Mouse (Mus musculus) natural killer cell, adult 2 months (primary cell): Measurements from ENCODE around the gene Gtdc1.

ENCODE experiments used
- DNase-seq, 2 experiments: peaks; one replicate each; pipeline ENCODE4 v3.0.0; 2022; ENCODE audit warnings: low spot score in 2 of 2

The Gtdc1 gene

GRCm38 (mm10) chr2:44924618-44925017 is 2.8 kb downstream of the Gtdc1 start:
- no peak for DNase-seq

- no peak for DNase-seq
Measured at GRCm38 (mm10) chr2:44923056-44923883, 4.2 kb downstream of the Gtdc1 start.

- no peak for DNase-seq
Measured at GRCm38 (mm10) chr2:44922500-44922899, 5.0 kb downstream of the Gtdc1 start.

GRCm38 (mm10) chr2:44920471-44920870 is 7.0 kb downstream of the Gtdc1 start:
- no peak for DNase-seq

- DNase-seq: no peak
Measured at GRCm38 (mm10) chr2:44919326-44919725, 8.1 kb downstream of the Gtdc1 start.

- DNase-seq: no peak
Measured at GRCm38 (mm10) chr2:44918737-44919136, 8.7 kb downstream of the Gtdc1 start.

GRCm38 (mm10) chr2:44916286-44916685 is 11.2 kb downstream of the Gtdc1 start:
- no peak for DNase-seq

GRCm38 (mm10) chr2:44897801-44898200 is 29.7 kb downstream of the Gtdc1 start:
- DNase-seq: no peak

GRCm38 (mm10) chr2:44873718-44874117 is 53.7 kb downstream of the Gtdc1 start:
- no peak for DNase-seq

- no peak for DNase-seq
Measured at GRCm38 (mm10) chr2:44864726-44865125, 62.7 kb downstream of the Gtdc1 start.

- DNase-seq: no peak
Measured at GRCm38 (mm10) chr2:44854475-44854874, 73.0 kb downstream of the Gtdc1 start.

GRCm38 (mm10) chr2:44849666-44850065 is 77.8 kb downstream of the Gtdc1 start:
- DNase-seq: no peak

- DNase-seq: no peak
Measured at GRCm38 (mm10) chr2:44848156-44848555, 79.3 kb downstream of the Gtdc1 start.

- DNase-seq: no peak
Measured at GRCm38 (mm10) chr2:44845424-44845823, 82.0 kb downstream of the Gtdc1 start.

GRCm38 (mm10) chr2:44829753-44830152 is 97.7 kb downstream of the Gtdc1 start:
- no peak for DNase-seq

- DNase-seq: no peak
Measured at GRCm38 (mm10) chr2:44829346-44829745, 98.1 kb downstream of the Gtdc1 start.

GRCm38 (mm10) chr2:44826609-44827008 is 100.8 kb downstream of the Gtdc1 start:
- no peak for DNase-seq

GRCm38 (mm10) chr2:44817787-44818186 is 109.7 kb downstream of the Gtdc1 start:
- no peak for DNase-seq

- no peak for DNase-seq
Measured at GRCm38 (mm10) chr2:44813729-44814128, 113.7 kb downstream of the Gtdc1 start.

- peak; percentile 16 to 43 for DNase-seq
Measured at GRCm38 (mm10) chr2:44804497-44804896, 123.0 kb downstream of the Gtdc1 start.

- DNase-seq: no peak
Measured at GRCm38 (mm10) chr2:44801361-44801760, 126.1 kb downstream of the Gtdc1 start.

- DNase-seq: no peak
Measured at GRCm38 (mm10) chr2:44791840-44792239, 135.6 kb downstream of the Gtdc1 start.

- DNase-seq: no peak
Measured at GRCm38 (mm10) chr2:44791134-44791533, 136.3 kb downstream of the Gtdc1 start.

GRCm38 (mm10) chr2:44782746-44783145 is 144.7 kb downstream of the Gtdc1 start:
- no peak for DNase-seq
